ENCODE assay signal across 24 mouse cellular contexts in genomic region chr10:40825952-40826351, GRCm38 (mm10). TPM values are rescaled to one million over a fixed set of nuclear protein-coding genes. Genes with fewer than 3 reads are reported as not detected.
DNase-seq lines count a peak whose midpoint lies in the region; ATAC-seq lines count a peak whose summit lies in the region.
"Had no signal": no experiment of that assay in that cellular context is flagged by ENCODE, and none has a peak within 500 bp of the region (broad histone marks: within the 10 kb centered on the region; RNA-seq: fewer than 3 reads in every experiment).

No protein-coding gene starts in this region.

- WGBS in limb, embryonic 10.5 days: 78% methylated on average over 6 of the region's 6 CpGs

- peak; percentile 48 for ATAC-seq in frontal cortex, adult (ENCODE audit: low TSS enrichment)
- ATAC-seq: forebrain, embryonic 15.5 days; Patski had no signal

- peaks cover 25% of the 10 kb centered on the region for H3K4me1 ChIP-seq in limb, embryonic 10.5 days
- H3K4me1 ChIP-seq: forebrain, embryonic 15.5 days; hindbrain, embryonic 12.5 days; hindbrain, embryonic 15.5 days had no signal

- 0 out of 2 replicates have a peak overlapping the region, but pooled peaks have one; percentile 17 for H3K27ac ChIP-seq in limb, embryonic 10.5 days
- H3K27ac ChIP-seq: forebrain, embryonic 10.5 days; forebrain, embryonic 15.5 days; gastrocnemius, adult 2 months; hindbrain, embryonic 12.5 days; hindbrain, embryonic 15.5 days had no signal

- H3K9me3 ChIP-seq in limb, embryonic 10.5 days (replicated peaks): no peaks in the 10 kb centered on the region
- H3K9me3 ChIP-seq: forebrain, embryonic 10.5 days; forebrain, embryonic 15.5 days; G1E; hindbrain, embryonic 12.5 days; hindbrain, embryonic 15.5 days had no signal

- no peaks in the 10 kb centered on the region for H3K27me3 ChIP-seq in limb, embryonic 10.5 days (ENCODE audit: low read depth, poor library complexity, severe bottlenecking)
- H3K27me3 ChIP-seq: CH12.LX; forebrain, embryonic 15.5 days; hindbrain, embryonic 12.5 days; hindbrain, embryonic 15.5 days; Patski had no signal

- no peak overlapping the region for H3K4me3 ChIP-seq in limb, embryonic 10.5 days
- H3K4me3 ChIP-seq: forebrain, embryonic 10.5 days; forebrain, embryonic 15.5 days; gastrocnemius, adult 2 months; hindbrain, embryonic 12.5 days; hindbrain, embryonic 15.5 days had no signal

- peaks cover 24% of the 10 kb centered on the region for H3K36me3 ChIP-seq in limb, embryonic 10.5 days
- H3K36me3 ChIP-seq: forebrain, embryonic 15.5 days had no signal

- no peak for DNase-seq in frontal cortex, postnatal 25 days (ENCODE audit: low spot score in 2 of 2)
- DNase-seq in layer of hippocampus, adult 9-11 months: peak; percentile 63
- DNase-seq in layer of hippocampus, adult 8-10 months (ENCODE audit: low spot score in 2 of 2): no peak
- peak; percentile 56 for DNase-seq in brain, adult 2 months (ENCODE audit: low read depth, low spot score)
- no peak for DNase-seq in limb, embryonic 10.5 days (ENCODE audit: low spot score)
- DNase-seq in urinary bladder, postnatal 14 days (ENCODE audit: low spot score): no peak
- DNase-seq: adrenal gland, adult 2 months; adrenal gland, postnatal 14 days; B cell, adult 2 months; cerebellum, adult 11-12 months; cerebellum, adult 8-10 months; cerebellum, postnatal 10 days; cerebellum, postnatal 36 days; gastrocnemius, adult 2 months; gastrocnemius, postnatal 14 days had no signal

RNA-seq across cellular contexts. Expression of gene Cdc40, which starts 57.2 kb away (rescaled TPM):
- total RNA-seq in layer of hippocampus, adult 8-10 months (2022): 10 to 100 TPM; 50.4 to 61.9 (median 59.2) TPM
- 38.7 and 40.5 TPM in 2 replicates for polyA plus RNA-seq in limb, embryonic 10.5 days (2016; fragmentation: Nextera tagmentation; extraction: Ambion mirVana)

RNA-seq across cellular contexts. Expression of gene Wasf1, which starts 57.3 kb away (rescaled TPM):
- total RNA-seq in layer of hippocampus, adult 8-10 months (2022): 100 to 1,000 TPM; 310 to 364 (median 325) TPM
- polyA plus RNA-seq in limb, embryonic 10.5 days (2016; fragmentation: Nextera tagmentation; extraction: Ambion mirVana): 43.4 and 48.6 TPM in 2 replicates
- total RNA-seq: CH12.LX; hematopoietic stem cell, adult 5-6 weeks had no signal

Comparison
In these comparisons a context has a peak if more than half of its experiments do, and no peak if none do; other contexts are left out.
1. DNase-seq: peak in layer of hippocampus, adult 9-11 months (single experiment) and brain, adult 2 months (single experiment); none in frontal cortex, postnatal 25 days (0 of 2), layer of hippocampus, adult 8-10 months (0 of 2), limb, embryonic 10.5 days (single experiment) and urinary bladder, postnatal 14 days (single experiment).